Mouse (Mus musculus): ENCODE measurements around the gene Pla2g4a. TPM values are rescaled to one million over a fixed set of nuclear protein-coding genes. Genes with fewer than 3 reads are reported as not detected.

Pla2g4a gene
- polyA plus RNA-seq, 1 experiment from 2014 or later, result 1.1 TPM

Other genes with a start within 250 kb of the Pla2g4a start
- gene Ptgs2, start 138.7 kb upstream of the Pla2g4a start, polyA plus RNA-seq (2015; fragmentation: Nextera tagmentation; extraction: Ambion mirVana), result 0.03 and 0.22 TPM in 2 replicates